Mouse (Mus musculus) hindbrain, embryonic 12.5 days (tissue): ENCODE measurements around the gene Sart3. TPM values are rescaled to one million over a fixed set of nuclear protein-coding genes. Genes with fewer than 3 reads are reported as not detected.

Experiments
- ATAC-seq: fragments of 200-750 bp; cut with Nextera tagmentation; 2 replicates; pipeline ENCODE4 v1.8.0; 2017; ENCODE audit warnings: moderate TSS enrichment; ENCODE audit not compliant: low FRiP score
- H3K27ac ChIP-seq: fragments of 300-500 bp; sonication (generic); 2 replicates; pipeline ENCODE4 v1.5.1; 2016; ENCODE audit warnings: mild to moderate bottlenecking
- H3K27me3 ChIP-seq: fragments of 300-500 bp; sonication (generic); 2 replicates; pipeline ENCODE4 v1.6.1; 2016; ENCODE audit warnings: mild to moderate bottlenecking
- H3K36me3 ChIP-seq: fragments of 300-500 bp; sonication (generic); 2 replicates; pipeline ENCODE4 v1.6.1; 2016; ENCODE audit warnings: mild to moderate bottlenecking
- H3K4me1 ChIP-seq: fragments of 300-500 bp; sonication (generic); 2 replicates; pipeline ENCODE4 v1.6.1; 2016
- H3K4me2 ChIP-seq: fragments of 300-500 bp; sonication (generic); replicated peaks from 2 replicates; pipeline ENCODE4 v1.6.1; 2016; ENCODE audit warnings: mild to moderate bottlenecking
- H3K4me3 ChIP-seq: fragments of 300-500 bp; sonication (generic); 2 replicates; pipeline ENCODE4 v1.5.1; 2016; ENCODE audit warnings: mild to moderate bottlenecking
- H3K9ac ChIP-seq: fragments of 300-500 bp; sonication (generic); 2 replicates; pipeline ENCODE4 v1.6.1; 2016; ENCODE audit warnings: mild to moderate bottlenecking, moderate library complexity
- H3K9me3 ChIP-seq: fragments of 300-500 bp; sonication (generic); replicated peaks from 2 replicates; pipeline ENCODE4 v1.6.1; 2016; ENCODE audit warnings: mild to moderate bottlenecking
- WGBS: fragments of 180-500 bp; shearing (Covaris S2); methylation state at CpG from one replicate; pipeline ENCODE4 v1.1.7; 2016; 5-methylcytosine and 5-hydroxymethylcytosine counted together
- polyA plus RNA-seq: library from polyadenylated mRNA; unstranded; fragments of >200 nt; fragmentation: Nextera tagmentation; extraction: Ambion mirVana; gene quantifications from 2 replicates; pipeline ENCODE4 v1.2.1, GENCODE M21; 2016

The Sart3 gene
- polyA plus RNA-seq, 1 experiment from 2014 or later: 80.6 TPM

DNA sequence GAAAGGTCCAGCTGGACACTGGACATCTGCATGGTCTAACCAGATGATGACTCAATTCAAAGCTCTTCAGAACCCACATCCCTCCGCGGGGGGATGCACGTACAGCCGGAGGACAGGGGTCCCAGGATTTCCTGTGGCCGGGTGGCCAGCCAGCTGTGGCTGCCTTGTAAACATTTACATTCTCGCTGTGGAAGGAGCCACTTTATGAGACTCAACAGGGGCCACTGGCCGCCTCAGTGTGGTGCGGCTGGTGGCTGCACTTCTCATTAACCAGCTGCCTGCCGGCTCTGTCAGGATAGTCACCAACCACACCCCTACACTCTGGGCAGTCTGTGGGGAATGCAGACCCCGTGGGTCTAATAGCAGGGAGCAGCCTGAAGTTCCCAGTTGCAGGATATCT is 34.1 kb upstream of the Sart3 start:
- no peak overlapping the region for H3K27ac ChIP-seq
- no peaks in the 10 kb centered on the region for H3K36me3 ChIP-seq
- H3K27me3 ChIP-seq: peaks cover 7% of the 10 kb centered on the region; the same call in 1 of the 2 replicates
- no peaks in the 10 kb centered on the region; the same call in 1 of the 2 replicates for H3K9me3 ChIP-seq
- no peak overlapping the region for H3K4me3 ChIP-seq
- H3K4me2 ChIP-seq: no peak overlapping the region
- ATAC-seq: no peak
- no peak overlapping the region for H3K9ac ChIP-seq
- 41% methylated on average over 10 of the region's 10 CpGs for WGBS
- peaks cover 8% of the 10 kb centered on the region for H3K4me1 ChIP-seq

DNA sequence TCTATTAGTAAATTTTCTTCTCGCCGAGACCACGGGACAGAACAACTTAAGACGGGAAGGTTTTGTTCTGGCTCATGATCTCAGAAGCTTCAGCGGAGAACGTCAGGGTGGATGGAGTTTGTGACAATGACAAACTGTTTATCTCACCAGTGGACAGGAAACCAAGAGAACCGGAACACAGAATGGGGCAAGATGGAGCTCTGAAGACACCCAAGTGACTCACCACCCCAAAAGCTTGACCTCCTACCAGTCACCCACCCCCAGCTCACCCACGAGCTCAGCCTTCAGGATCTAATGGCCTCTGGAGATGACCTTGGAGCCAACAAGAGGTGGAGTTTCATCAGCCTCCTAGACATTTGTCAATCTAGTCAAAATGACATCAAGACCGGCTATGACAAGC is 33.0 kb upstream of the Sart3 start:
- Histone ChIP-seq H3K36me3 (no peaks in the 10 kb centered on the region), H3K27ac (no peak overlapping the region), H3K9me3 (no peaks in the 10 kb centered on the region; the same call in 1 of the 2 replicates), H3K4me1 (peaks cover 13% of the 10 kb centered on the region), H3K4me3 (no peak overlapping the region), H3K9ac (no peak overlapping the region), H3K27me3 (peaks cover 7% of the 10 kb centered on the region; the same call in 1 of the 2 replicates), H3K4me2 (no peak overlapping the region)
- 88% methylated on average over 9 of the region's 9 CpGs for WGBS
- ATAC-seq: no peak

DNA sequence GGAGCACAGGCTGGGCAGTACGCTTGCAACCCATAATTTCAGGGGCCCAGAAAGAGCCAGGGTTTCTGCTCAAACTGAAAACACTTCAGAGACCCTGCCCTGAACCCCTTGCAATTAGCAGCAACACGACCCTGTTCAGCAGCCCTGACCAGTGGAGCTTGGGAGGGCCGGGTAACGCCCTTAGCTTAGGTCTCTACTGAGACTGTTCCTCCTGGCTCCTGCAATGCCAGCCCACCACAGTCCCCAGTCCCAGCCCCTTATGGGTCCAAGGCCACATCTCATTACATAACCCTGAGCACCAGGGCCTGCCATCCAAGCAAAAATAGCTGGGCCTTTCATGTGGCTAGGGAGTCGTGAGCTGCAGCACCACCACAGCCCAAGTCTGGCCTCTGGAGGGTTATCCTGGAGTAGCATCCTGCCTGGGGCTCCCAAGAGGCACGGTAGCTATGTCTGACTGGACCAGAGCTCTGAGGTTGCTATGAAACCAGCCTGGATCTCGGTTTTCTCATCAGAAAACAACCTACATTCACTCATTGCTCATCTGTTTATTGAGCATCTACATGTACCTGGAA is 32.2 kb upstream of the Sart3 start:
- Histone ChIP-seq H3K9ac (no peak overlapping the region), H3K4me2 (no peak overlapping the region), H3K36me3 (no peaks in the 10 kb centered on the region), H3K4me1 (peaks cover 21% of the 10 kb centered on the region), H3K9me3 (no peaks in the 10 kb centered on the region), H3K27ac (no peak overlapping the region), H3K27me3 (peaks cover 7% of the 10 kb centered on the region; the same call in 1 of the 2 replicates), H3K4me3 (no peak overlapping the region)
- 58% methylated on average over 7 of the region's 7 CpGs for WGBS
- no peak for ATAC-seq

DNA sequence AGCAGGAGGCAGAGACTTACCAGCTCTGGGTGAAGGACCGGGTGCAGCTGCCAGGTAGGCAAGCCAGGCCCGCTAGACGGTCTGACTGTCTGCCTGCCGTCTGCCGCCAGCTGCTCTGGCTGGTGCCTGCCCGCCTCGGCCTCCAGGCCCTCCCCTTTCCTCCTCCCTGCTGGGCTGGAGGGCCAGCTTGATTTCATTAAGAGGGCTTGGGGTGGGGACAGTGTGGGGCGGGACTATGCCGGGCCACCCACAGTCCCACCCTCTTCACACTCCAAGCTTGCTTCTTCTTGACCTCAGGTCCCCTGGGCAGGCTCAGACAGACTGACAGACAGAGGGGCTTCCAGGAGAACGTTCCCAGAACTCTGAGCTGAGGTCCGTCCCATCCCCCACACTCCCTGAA is 28.0 kb upstream of the Sart3 start, which contains the start of gene Tmem119:
Tmem119 (minus strand) TSS at position 237 of the 400 bp plus-strand sequence.
- H3K4me2 ChIP-seq: peak within 1 kb of the TSS; percentile 35
- peaks cover 46% of the 10 kb centered on the region for H3K4me1 ChIP-seq
- 3% methylated on average over 11 of the region's 11 CpGs for WGBS
- peak within 1 kb of the TSS; percentile 14; the same call in 1 of the 2 replicates for H3K9ac ChIP-seq
- no peaks in the 10 kb centered on the region for H3K36me3 ChIP-seq
- peak; percentile 79 for ATAC-seq
- H3K27ac ChIP-seq: peak within 1 kb of the TSS; percentile 75
- no peaks in the 10 kb centered on the region; the same call in 1 of the 2 replicates for H3K27me3 ChIP-seq
- H3K4me3 ChIP-seq: peak within 1 kb of the TSS; percentile 16
- H3K9me3 ChIP-seq: no peaks in the 10 kb centered on the region

DNA sequence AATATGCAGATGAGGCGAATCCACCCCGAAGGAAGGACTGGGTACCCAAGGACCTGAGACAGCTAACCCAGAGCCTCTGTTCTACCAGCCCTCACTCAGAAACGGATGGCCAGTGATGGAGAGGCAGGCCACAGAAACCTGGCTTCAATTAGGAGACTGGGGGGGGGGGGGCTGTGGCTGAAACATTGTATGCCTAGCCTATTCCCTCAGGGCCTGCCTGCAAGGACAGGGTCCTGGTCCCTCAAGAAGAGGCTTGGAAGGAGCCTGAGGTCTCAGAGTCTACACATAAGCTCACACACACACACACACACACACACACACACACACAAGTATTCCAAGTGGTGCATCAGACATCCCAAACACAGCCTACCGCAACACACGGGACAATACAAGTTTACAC is 27.4 kb upstream of the Sart3 start:
- Histone ChIP-seq H3K4me3 (peak overlapping the region; percentile 16), H3K36me3 (no peaks in the 10 kb centered on the region), H3K4me1 (peaks cover 46% of the 10 kb centered on the region), H3K4me2 (peak overlapping the region; percentile 35), H3K9me3 (no peaks in the 10 kb centered on the region), H3K27ac (peak overlapping the region; percentile 75), H3K27me3 (no peaks in the 10 kb centered on the region; the same call in 1 of the 2 replicates), H3K9ac (0 out of 2 replicates have a peak overlapping the region, but pooled peaks have one; percentile 14)
- ATAC-seq: 0 out of 2 replicates have a peak, but pooled peaks have one; percentile 20
- WGBS: 33% methylated on average over 5 of the region's 5 CpGs

DNA sequence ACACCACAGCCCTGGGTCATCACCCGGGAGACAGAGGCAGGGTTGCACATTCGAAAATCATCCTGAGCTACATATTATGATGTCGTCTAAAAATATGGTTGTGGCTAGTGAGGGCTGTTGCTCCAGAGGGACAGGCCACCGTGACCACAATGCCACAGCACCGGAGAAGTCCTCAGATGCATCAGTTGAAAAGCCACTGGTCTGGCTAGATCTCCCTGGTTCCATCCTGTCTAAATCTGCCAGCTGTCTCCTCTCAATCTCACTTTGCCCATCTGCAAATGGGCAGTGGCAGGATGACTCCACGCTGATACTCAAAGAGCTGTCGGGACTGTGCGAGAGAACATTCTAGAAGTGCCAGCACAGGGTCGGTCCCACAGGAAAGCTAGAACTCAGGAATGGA is 26.2 kb upstream of the Sart3 start:
- H3K9me3 ChIP-seq: no peaks in the 10 kb centered on the region
- H3K4me3 ChIP-seq: peak overlapping the region; percentile 16; the same call in 1 of the 2 replicates
- 76% methylated on average over 9 of the region's 9 CpGs for WGBS
- no peak overlapping the region for H3K27ac ChIP-seq
- ATAC-seq: no peak
- H3K4me1 ChIP-seq: peaks cover 46% of the 10 kb centered on the region
- H3K36me3 ChIP-seq: no peaks in the 10 kb centered on the region
- no peaks in the 10 kb centered on the region; the same call in 1 of the 2 replicates for H3K27me3 ChIP-seq
- no peak overlapping the region for H3K9ac ChIP-seq
- peak overlapping the region; percentile 36; the same call in 1 of the 2 replicates for H3K4me2 ChIP-seq

DNA sequence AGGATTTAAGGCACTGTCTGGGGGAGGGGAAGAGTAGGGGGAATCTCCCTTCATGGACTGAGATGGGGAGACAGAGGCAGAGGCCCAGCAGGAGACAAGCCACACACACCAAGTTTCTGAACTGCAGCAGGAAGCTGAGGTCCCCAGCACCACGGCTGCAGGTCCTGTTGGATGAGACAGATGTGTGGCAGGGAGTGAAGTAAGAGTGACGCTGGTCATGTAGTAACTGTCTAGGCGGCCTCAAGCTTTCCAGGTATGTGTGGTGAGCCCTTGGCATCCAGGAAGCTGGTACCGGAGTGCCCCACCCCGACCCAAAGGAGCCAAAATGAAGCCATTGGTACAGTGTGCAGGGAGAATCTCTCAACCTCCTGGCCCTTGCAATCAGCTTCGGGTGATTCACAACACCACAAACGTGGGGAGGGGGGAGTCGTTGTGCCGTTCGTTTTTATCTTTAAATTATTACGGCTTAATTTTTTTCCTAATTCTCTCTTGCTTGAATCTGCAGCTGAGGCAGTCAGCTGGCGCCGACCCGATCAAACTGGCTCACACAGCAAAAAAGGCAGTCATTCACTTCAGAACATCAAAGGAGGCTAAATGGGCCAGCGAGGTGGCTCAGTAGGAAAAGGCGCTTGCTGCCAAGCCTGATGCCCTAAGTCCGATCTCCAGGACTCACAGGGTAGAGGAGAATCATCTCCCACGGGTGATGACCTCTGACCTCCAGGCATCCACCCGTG is 25.0 kb upstream of the Sart3 start:
- ATAC-seq: no peak
- H3K4me2 ChIP-seq: peak overlapping the region; percentile 36
- H3K36me3 ChIP-seq: no peaks in the 10 kb centered on the region
- H3K4me1 ChIP-seq: peaks cover 46% of the 10 kb centered on the region
- peak overlapping the region; percentile 67 for H3K27ac ChIP-seq
- H3K9ac ChIP-seq: no peak overlapping the region; the same call in 1 of the 2 replicates
- H3K9me3 ChIP-seq: no peaks in the 10 kb centered on the region
- 0 out of 2 replicates have a peak overlapping the region, but pooled peaks have one; percentile 3 for H3K4me3 ChIP-seq
- WGBS: 11% methylated on average over 19 of the region's 19 CpGs
- H3K27me3 ChIP-seq: no peaks in the 10 kb centered on the region; the same call in 1 of the 2 replicates

DNA sequence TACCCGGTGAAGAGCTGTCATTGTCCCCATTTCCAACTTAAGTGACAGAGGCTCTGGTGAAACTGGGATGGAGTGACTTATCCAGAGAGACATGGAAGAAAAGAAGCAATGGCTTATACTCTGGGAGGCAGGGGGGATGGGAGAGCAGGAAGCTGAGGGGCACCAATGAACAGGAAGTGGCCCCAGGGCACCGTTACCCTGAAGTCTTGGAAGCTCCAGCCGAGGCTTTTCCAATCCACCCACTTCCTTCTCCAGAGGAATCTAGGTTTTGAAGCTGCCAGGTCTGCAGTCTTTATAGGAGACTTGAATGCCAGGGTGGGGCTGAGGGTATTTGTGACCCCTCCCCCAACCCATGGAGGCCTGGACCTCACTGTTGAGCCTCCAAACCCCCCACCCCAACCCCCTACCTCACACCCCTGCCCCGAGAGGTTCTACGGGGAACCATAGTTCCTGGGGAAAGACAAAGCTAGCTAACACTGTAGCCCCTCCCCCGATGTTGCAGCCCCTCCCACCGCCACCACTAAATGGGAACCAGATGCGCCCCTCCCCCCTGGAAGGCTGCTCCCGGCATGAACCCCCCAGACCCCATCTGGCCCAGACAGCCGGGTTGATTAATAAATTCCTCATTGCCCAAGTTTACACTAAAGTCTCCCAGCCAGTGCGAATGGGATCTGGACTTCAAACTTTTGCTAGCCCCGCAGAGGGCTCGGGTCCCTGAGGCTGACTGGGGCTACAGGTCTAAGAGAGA is 24.3 kb upstream of the Sart3 start:
- Histone ChIP-seq H3K9me3 (no peaks in the 10 kb centered on the region), H3K9ac (peak overlapping the region; percentile 23; the same call in 1 of the 2 replicates), H3K27ac (peak overlapping the region; percentile 67), H3K27me3 (no peaks in the 10 kb centered on the region; the same call in 1 of the 2 replicates), H3K4me3 (0 out of 2 replicates have a peak overlapping the region, but pooled peaks have one; percentile 3), H3K4me2 (peak overlapping the region; percentile 36), H3K4me1 (peaks cover 46% of the 10 kb centered on the region), H3K36me3 (no peaks in the 10 kb centered on the region)
- ATAC-seq: no peak
- WGBS: 7% methylated on average over 13 of the region's 13 CpGs

DNA sequence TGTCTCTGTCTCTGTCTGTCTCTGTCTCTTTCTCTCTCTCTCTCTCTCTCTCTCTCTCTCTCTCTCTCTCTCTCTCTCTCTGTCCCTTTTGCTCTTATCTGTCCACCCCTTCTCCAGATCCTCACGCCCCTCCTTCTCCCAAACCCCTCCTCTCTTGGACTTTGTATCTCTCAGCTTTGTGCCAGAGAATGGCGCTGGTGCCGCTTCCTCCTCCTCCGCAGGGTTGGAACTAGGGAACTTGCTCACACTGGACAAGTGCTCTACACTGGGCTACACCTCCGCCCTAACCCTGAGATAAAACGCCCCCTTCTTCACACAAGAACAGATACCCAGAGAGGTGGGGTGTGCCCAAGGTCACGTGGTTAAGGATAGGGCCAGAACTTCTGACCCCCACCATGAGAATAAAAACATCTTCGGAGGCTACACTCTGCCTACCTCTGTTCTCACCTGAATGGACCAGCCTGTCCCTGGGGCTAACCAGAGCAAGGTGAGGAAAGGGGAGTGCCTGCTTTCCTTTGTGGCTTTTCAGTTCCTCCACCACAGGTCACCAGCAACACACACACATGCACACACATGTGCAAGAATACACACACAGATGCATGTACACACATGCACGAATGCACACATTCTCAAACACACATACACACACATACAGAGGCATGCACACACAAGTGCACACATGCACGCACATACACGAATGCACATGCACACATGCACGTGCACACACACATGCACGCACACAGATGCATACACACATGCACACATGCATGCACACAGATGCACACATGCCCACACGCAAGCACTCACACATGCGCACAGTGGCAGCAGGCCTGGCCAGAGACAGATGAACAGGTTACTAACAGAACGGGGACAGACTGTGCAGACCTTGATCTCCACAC is 19.1 kb upstream of the Sart3 start:
- Histone ChIP-seq H3K4me3 (no peak overlapping the region), H3K9me3 (no peaks in the 10 kb centered on the region), H3K4me2 (no peak overlapping the region), H3K4me1 (peaks cover 20% of the 10 kb centered on the region), H3K36me3 (no peaks in the 10 kb centered on the region), H3K9ac (no peak overlapping the region), H3K27me3 (no peaks in the 10 kb centered on the region; the same call in 1 of the 2 replicates), H3K27ac (no peak overlapping the region)
- 86% methylated on average over 16 of the region's 16 CpGs for WGBS
- ATAC-seq: no peak

DNA sequence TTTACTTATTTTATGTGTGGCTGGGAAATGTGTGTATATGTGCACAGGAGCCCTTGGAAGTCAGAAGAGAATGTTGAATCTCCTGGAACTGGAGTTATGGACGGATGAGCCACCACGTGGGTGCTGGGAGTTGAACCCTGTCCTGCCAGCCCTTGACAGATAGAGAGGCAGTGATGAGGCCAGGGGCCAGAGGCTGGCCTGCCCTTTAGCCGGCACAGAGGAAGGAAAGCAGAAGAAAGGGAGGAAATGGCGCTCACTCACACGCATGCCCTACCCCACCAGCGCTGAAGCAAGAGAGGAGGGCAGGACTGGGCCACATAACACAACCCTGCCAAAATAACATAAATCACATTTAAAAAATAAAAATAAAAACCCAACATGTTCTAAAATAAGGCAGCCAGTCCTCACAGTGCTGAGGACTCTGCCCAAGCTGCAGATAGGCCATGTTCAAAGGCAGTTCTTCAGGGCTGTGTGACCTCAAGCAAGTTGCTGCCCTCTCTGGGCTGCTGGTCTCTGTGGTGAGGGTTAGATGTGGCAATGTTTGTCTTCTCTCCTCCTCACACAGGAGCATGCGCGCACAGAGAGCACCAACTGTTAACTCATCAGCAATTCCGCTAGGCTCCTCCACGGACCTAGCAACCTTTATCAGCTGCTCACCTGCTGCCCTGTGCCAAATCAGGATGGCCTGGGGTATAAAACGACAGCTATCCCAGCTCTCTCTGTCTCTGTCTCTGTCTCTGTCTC is 18.3 kb upstream of the Sart3 start:
- peaks cover 16% of the 10 kb centered on the region for H3K4me1 ChIP-seq
- no peak for ATAC-seq
- H3K27ac ChIP-seq: no peak overlapping the region
- no peaks in the 10 kb centered on the region for H3K9me3 ChIP-seq
- no peak overlapping the region for H3K9ac ChIP-seq
- no peaks in the 10 kb centered on the region; the same call in 1 of the 2 replicates for H3K27me3 ChIP-seq
- H3K36me3 ChIP-seq: no peaks in the 10 kb centered on the region
- H3K4me2 ChIP-seq: no peak overlapping the region
- 76% methylated on average over 10 of the region's 11 CpGs for WGBS
- H3K4me3 ChIP-seq: no peak overlapping the region
